Mouse (Mus musculus) activated CD4-positive, CD25-positive, alpha-beta regulatory T cell, adult 4 months (primary cell): ENCODE results near the gene Arid4a. TPM values are rescaled to one million over a fixed set of nuclear protein-coding genes. Genes with fewer than 3 reads are reported as not detected.
A peak's percentile ranks its signal among the peaks of the same experiment; 100 is the strongest.

Experiments used
- ATAC-seq: one replicate; pipeline ENCODE4 v1.8.0; 2017
- polyA plus RNA-seq, 2 experiments: library from polyadenylated mRNA; unstranded; fragments of 100-300 nt; shearing (Covaris generic); gene quantifications; one replicate each; pipeline ENCODE4 v1.2.1; 2017

The Arid4a gene
- 10 to 100 TPM; 80.2 to 95.9 TPM for polyA plus RNA-seq

- ATAC-seq = peak; percentile 89
Measured at GRCm38 (mm10) chr12:71015363-71016210, at the start of gene Arid4a. TSS of gene Arid4a (plus strand) at chr12:71015990.

GRCm38 (mm10) chr12:70967581-70967980, 48.2 kb upstream of the Arid4a start:
- no peak for ATAC-seq

GRCm38 (mm10) chr12:70968141-70968790, 47.5 kb upstream of the Arid4a start:
- peak; percentile 65 for ATAC-seq

- ATAC-seq = peak; percentile 60
Measured at GRCm38 (mm10) chr12:70968791-70969307, 46.9 kb upstream of the Arid4a start.

DNA sequence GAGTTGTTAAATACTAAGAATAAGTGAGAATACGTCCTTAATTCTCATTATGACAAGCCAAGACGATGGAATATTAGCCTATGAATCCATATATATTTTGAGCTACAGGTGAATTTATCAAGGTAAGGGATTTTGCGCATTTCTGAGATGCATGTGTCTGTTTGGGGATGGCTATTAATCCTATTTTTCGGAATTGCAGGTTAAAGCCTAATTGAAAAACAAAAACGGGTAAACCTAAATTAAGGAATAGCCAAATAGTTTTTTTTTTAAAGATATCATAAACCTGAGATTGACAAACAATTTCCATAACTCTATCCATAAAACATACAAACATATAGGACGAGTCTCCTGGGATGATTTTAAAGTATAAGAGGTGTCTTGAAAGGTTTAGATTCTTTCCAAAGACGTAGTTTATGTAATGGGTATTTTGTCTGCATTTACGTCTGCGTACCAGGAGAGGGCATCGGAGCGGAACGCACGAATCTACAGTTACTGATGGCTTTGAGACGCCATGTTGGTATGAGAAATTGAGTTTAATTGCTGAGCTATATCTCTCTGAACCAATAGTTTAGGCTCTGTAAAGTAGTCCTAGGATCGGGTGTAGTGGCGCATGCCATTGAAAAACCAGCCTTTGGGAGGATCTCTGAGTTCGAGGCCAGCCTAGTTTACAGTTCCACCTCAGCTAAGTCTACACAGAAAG, 46.2 kb upstream of the Arid4a start:
- ATAC-seq = peak; percentile 36

DNA sequence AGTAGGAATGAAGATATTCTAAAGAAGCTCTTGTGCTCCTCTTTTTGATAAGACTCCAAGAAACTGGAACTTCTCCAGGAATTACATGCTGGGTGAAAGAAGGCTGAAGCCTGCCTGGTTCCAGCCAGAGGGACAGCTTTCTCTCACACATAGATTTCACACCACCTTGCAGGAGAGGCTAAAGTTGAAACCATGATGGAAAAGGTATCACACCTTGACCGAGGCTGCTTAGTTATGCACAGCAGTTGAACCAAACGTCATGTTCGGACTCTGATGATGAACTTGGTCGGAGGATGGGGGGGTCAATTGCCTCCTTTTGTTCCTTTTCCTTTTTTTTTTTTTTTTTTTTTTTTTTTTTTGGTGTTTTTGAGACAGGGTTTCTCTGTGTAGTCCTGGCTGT, 42.0 kb upstream of the Arid4a start:
- ATAC-seq = no peak

DNA sequence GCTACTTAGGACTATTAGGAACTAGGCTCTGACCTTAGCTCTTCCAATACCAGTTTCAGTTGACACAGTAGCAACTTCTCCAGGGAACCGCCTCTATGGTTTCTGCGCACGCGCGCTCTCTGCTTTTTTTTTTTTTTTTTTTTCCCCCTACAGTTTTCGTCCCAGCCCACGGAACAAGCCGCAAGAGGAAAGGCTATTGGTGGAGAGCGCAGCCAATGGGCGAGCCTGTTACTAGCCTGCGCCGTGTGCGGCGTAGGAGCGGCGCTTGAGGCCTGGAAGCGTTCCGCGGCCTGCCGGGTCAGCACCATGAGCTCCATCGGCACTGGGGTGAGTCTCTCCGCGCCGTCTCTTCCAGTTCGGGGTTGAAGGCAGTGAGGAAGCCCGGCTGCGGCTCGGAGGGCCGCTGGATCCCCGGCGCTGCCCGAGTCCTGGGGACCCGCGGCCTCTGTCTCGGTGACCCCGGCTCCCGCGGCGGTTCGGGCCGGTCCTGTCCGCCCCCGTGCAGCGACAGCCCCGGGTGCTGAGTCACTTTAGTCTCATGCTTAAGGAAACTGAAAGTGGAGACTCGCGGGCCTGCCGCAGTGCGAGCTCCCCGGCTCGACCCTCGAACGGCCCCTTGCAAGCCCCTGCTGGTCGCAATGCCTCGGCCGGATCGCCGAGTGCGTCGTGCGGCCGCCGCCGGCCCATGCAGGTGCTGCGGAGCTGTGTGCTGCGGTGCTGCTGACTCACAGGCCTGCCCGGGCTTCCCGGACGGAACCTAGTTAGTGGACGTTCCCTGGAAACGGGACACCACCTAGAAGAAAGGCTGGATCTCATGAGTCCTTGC, 41.1 kb upstream of the Arid4a start, which contains the start of gene Psma3:
Psma3 (plus strand) TSS at position 181 of the 826 bp plus-strand sequence.
- peak; percentile 95 for ATAC-seq

GRCm38 (mm10) chr12:70975406-70975805, 40.4 kb upstream of the Arid4a start:
- no peak for ATAC-seq

DNA sequence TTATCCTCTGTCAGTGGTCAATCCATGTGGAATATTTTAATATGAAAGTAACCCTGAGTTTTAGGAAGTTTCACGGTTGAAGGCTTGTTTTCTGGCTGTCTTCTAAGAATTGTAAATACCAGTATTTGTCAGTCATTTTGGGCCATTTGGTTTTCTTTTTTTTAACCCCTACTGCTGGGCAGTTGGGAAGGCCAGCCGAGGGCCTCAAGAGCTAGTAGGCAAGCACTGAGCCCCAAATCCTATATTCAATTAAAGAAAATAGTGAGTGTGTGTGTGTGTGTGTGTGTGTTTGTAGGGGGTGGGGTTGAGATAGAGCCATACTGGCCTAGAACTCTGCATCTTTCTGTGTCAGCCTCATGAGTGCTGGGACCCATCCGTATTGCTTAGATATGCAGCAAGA, 39.9 kb upstream of the Arid4a start:
- no peak for ATAC-seq

DNA sequence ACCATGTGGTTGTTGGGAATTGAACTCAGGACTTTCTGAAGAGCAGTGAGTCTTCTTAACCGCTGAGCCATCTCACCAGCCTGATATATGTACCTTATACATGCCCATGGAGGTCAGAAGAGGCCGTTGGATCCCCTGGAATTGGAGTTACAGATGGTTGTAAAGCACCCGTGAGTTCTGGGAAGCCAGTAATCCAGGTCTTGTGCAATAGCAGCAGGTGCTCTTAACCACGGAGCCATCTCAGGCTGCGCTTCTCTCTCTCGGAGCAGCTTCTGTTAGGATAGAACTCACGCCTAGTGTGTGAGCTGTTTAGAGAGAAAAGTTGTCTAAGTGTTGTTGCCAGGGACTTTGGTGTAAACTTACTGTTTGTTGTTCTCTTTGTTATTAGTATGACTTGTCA, 37.4 kb upstream of the Arid4a start:
- ATAC-seq = no peak

DNA sequence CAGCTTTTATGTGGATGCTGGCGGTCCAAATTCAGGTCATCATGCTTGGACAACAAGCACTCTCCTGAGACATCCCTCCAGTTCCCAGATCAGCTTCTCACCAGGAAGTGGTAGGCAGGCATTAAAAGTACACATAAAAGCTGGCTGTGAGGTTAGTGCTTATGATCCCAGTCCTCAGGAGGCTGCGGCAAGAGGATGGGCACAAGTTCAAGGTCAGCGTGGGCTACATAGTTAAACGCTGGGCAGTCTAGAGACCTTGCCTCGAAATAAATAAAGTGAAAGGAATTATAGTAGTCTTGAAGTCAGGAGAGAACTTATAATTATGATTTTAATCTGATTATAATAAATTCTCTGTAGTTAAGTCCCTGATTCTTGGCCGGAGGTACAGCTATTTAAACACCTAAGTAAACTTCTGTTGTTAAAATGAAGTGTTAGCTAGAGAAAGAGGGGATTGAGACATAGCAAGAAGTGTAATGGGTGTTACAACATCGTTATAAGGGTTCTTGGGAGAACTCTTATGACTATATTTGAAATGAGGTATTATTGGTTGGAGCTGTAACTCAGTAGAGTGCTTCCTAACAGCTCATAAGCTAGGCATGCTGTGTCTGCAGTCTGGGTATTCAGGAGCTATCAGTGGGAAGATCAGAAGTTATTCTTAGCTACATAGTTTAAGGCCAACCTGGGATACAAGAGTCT, 30.8 kb upstream of the Arid4a start:
- ATAC-seq = no peak

GRCm38 (mm10) chr12:70997225-70997624, 18.6 kb upstream of the Arid4a start:
- ATAC-seq = no peak

- ATAC-seq = peak; percentile 85
Measured at GRCm38 (mm10) chr12:70999423-70999903, 16.3 kb upstream of the Arid4a start.

DNA sequence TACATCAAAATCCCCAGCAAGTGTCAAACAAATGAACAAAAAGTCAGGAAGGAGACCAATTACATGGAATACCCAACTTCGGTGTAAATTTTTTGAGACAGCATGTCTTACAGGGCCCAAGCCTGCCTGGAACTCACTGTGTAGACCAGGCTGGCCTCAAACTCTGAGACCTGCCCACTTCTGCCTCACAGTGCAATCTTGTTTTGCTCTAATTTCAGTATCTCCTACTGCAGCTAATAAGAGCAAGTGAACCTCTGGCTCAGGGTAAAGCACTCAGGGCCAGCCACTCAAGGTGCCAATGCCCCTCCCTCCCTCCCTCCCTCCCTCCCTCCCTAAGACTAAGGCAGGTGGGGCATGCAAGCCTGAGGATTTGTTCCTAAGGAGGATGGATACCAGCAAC, 15.4 kb upstream of the Arid4a start:
- no peak for ATAC-seq

GRCm38 (mm10) chr12:71001456-71001855, 14.3 kb upstream of the Arid4a start:
- ATAC-seq = no peak

GRCm38 (mm10) chr12:71003760-71004426, 11.9 kb upstream of the Arid4a start:
- no peak for ATAC-seq

GRCm38 (mm10) chr12:71006141-71006540, 9.6 kb upstream of the Arid4a start:
- ATAC-seq = no peak

GRCm38 (mm10) chr12:71006901-71007300, 8.9 kb upstream of the Arid4a start:
- ATAC-seq = peak; percentile 82

- no peak for ATAC-seq
Measured at GRCm38 (mm10) chr12:71009769-71010168, 6.0 kb upstream of the Arid4a start.

DNA sequence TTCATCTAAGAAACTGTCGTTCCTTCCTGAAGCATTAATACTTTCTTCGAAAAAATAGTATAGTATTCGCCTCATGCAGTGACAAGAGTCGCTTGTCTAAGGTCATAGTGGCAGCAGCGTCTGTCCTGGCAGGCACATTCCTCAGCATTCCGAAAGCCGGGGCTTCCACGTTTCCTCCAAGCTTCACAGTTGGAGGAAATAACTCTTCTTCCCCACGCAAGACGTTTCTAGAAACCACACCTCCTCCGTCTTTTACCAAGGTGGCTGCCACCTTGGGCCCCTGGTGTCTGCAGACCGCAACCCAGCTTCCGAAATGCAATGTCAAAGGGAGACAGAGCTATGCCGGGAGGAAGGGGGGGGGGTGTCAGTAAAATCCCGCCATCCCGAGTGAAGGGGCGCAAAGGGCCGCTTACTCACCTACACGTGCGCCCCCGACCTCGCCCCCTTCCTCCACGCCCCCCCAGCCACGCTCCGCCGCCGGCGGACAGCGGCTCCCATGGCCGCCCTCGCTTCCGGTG, 886 bp upstream of the Arid4a start:
- peak; percentile 16 for ATAC-seq

GRCm38 (mm10) chr12:71016211-71016502, 367 bp downstream of the Arid4a start:
- ATAC-seq = no peak
